In the genomic region with DNA sequence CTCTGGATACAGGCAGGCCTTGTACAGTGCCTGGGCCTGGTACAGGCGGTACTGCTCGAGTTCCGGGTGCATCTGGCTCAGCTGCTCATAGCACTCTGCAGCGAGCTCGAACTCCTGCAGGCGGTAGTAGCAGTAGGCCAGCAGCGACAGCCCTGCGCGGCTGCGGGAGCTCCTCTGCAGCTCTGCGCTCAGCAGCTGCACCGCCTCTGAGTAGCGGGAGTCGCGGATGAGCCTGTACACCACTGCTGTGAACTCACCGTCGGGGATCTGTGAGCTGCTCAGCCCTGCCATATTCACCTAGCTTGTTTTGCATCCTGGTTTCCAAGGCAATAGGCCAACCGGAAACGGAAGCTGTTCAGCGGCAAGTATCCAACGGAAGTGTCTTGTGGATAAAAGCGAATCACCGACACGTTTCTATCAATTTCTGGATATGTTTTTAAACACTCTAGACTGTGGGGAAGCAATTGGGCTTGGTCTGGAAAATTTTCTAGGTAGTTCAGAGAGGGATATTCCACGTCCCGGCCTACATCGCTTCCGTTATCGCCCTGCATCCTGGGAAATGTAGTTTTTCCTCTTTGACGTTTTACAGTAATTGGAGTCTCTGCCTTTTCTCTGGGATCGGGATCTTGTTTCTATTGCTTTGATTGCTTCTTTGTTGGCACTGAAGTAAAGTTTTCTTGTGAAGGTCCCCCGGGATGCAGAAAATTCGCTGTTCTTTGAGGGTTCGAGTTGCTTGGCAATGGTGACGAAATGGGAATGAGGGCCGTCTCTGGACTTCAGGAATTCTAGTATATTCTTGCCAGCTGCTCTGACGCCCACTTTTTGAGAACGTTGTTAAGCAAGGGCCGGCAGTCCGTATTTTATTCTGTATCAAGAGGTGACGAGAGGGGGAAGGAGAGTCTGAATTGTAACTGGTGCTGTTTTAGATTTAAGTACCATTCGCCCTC, we compare ENCODE assay signal across 8 mouse cellular contexts. TPM values are rescaled to one million over a fixed set of nuclear protein-coding genes. Genes with fewer than 3 reads are reported as not detected.
DNase-seq lines count a peak whose midpoint lies in the region; ATAC-seq and TF ChIP-seq lines count a peak whose summit lies in the region.

TSS of gene Ttc30b (minus strand) at position 469 of the 947 bp plus-strand sequence.

- H3K4me3 ChIP-seq in CH12.LX (replicated peaks in 1 of 3; ENCODE audit: low read depth in 2 of 3, low read length in 2 of 3, poor library complexity in 1 of 3), result peak within 1 kb of the TSS; percentile 53 to 64 (median 54)
- peak within 1 kb of the TSS; percentile 48 for H3K4me3 ChIP-seq in forebrain, embryonic 14.5 days (ENCODE audit: low read depth, low read length)
- peak within 1 kb of the TSS; percentile 66 for H3K4me3 ChIP-seq in liver, embryonic 15.5 days (replicated peaks)
- H3K4me3 ChIP-seq in neural tube, embryonic 11.5 days (ENCODE audit: low read depth, low read length), result peak within 1 kb of the TSS; percentile 49
- H3K4me3 ChIP-seq in stomach, postnatal 0 days (ENCODE audit: low read depth, low read length), result peak within 1 kb of the TSS; percentile 54

- peaks cover 0 to 9% of the 10 kb centered on the region in 2 experiments; a peak in 2 of 4 replicates for H3K4me1 ChIP-seq in CH12.LX (ENCODE audit: control insufficient read depth in 1 of 2, insufficient read depth in 2 of 2)
- no peaks in the 10 kb centered on the region for H3K4me1 ChIP-seq in forebrain, embryonic 14.5 days (ENCODE audit: control insufficient read depth, insufficient read depth, low read length)
- peaks cover 4% of the 10 kb centered on the region; the same call in 1 of the 2 replicates for H3K4me1 ChIP-seq in liver, embryonic 15.5 days (replicated peaks)
- no peaks in the 10 kb centered on the region for H3K4me1 ChIP-seq in neural tube, embryonic 11.5 days (ENCODE audit: control insufficient read depth, insufficient read depth, low read length)
- H3K4me1 ChIP-seq in stomach, postnatal 0 days (replicated peaks; ENCODE audit: control insufficient read depth, insufficient read depth), result no peaks in the 10 kb centered on the region

- TF ChIP-seq EP300 in CH12.LX (IDR thresholded peaks at IDR 0.05; ENCODE audit: low read length), result no peak
- no peak for TF ChIP-seq EP300 in stomach, postnatal 0 days (optimal IDR thresholded peaks at IDR 0.05)

- in situ Hi-C loops in CH12.LX (cut with MboI; ENCODE audit: low pct_ligation_motif_present, low pct_unique_long_range_greater_than_20kb, low sequenced_read_pairs), result no loop called here

- no peak within 1 kb of the TSS for H3K27ac ChIP-seq in CH12.LX (ENCODE audit: insufficient read depth, low read depth)
- H3K27ac ChIP-seq in forebrain, embryonic 14.5 days (ENCODE audit: low read depth, low read length), result peak within 1 kb of the TSS; percentile 78
- H3K27ac ChIP-seq in liver, embryonic 15.5 days (replicated peaks), result no peak within 1 kb of the TSS
- H3K27ac ChIP-seq in neural tube, embryonic 11.5 days (ENCODE audit: low read depth, low read length), result 0 out of 2 replicates have a peak within 1 kb of the TSS, but pooled peaks have one; percentile 44
- peak within 1 kb of the TSS; percentile 79 for H3K27ac ChIP-seq in stomach, postnatal 0 days (replicated peaks)

- H3K27me3 ChIP-seq in CH12.LX (replicated peaks), result no peaks in the 10 kb centered on the region
- H3K27me3 ChIP-seq in forebrain, embryonic 14.5 days (replicated peaks; ENCODE audit: control insufficient read depth, insufficient read depth, low read length), result no peaks in the 10 kb centered on the region
- H3K27me3 ChIP-seq in liver, embryonic 15.5 days, result no peaks in the 10 kb centered on the region
- H3K27me3 ChIP-seq in neural tube, embryonic 11.5 days (ENCODE audit: control insufficient read depth, insufficient read depth, low read length), result no peaks in the 10 kb centered on the region
- no peaks in the 10 kb centered on the region for H3K27me3 ChIP-seq in stomach, postnatal 0 days (ENCODE audit: control insufficient read depth, insufficient read depth, low read length)

- no peak within 1 kb of the TSS for H3K9ac ChIP-seq in CH12.LX (ENCODE audit: insufficient read depth, low read depth)
- H3K9ac ChIP-seq in forebrain, embryonic 14.5 days (ENCODE audit: low read length), result peak within 1 kb of the TSS; percentile 68
- H3K9ac ChIP-seq in liver, embryonic 15.5 days, result peak within 1 kb of the TSS; percentile 35
- H3K9ac ChIP-seq in neural tube, embryonic 11.5 days (ENCODE audit: low read length), result peak within 1 kb of the TSS; percentile 71
- peak within 1 kb of the TSS; percentile 56 for H3K9ac ChIP-seq in stomach, postnatal 0 days (ENCODE audit: low read length)

- intact Hi-C loops in heart, postnatal 10 days (cut with DNase I), result no loop called here

- no peak for TF ChIP-seq POLR2A in CH12.LX (IDR thresholded peaks at IDR 0.05; ENCODE audit: low read depth, low read length)

- no peak for TF ChIP-seq CTCF in CH12.LX (conservative IDR thresholded peaks at IDR 0.05 in 1 of 2, IDR thresholded peaks at IDR 0.05 in 1 of 2; ENCODE audit: low read depth in 2 of 2, low read length in 2 of 2)
- no peak for TF ChIP-seq CTCF in stomach, postnatal 0 days (IDR thresholded peaks at IDR 0.05; ENCODE audit: low read depth)

- WGBS in forebrain, embryonic 14.5 days, result 4% methylated on average over 33 of the region's 42 CpGs
- 5% methylated on average over 42 of the region's 42 CpGs for WGBS in liver, embryonic 15.5 days (ENCODE audit: insufficient replicate concordance)
- WGBS in neural tube, embryonic 11.5 days, result 5% methylated on average over 35 of the region's 42 CpGs
- WGBS in stomach, postnatal 0 days, result 4% methylated on average over 34 of the region's 42 CpGs

- H3K9me3 ChIP-seq in CH12.LX (replicated peaks; ENCODE audit: low read length), result no peaks in the 10 kb centered on the region
- no peaks in the 10 kb centered on the region for H3K9me3 ChIP-seq in forebrain, embryonic 14.5 days (replicated peaks; ENCODE audit: control insufficient read depth, low read length)
- no peaks in the 10 kb centered on the region for H3K9me3 ChIP-seq in liver, embryonic 15.5 days (replicated peaks)
- no peaks in the 10 kb centered on the region for H3K9me3 ChIP-seq in neural tube, embryonic 11.5 days (ENCODE audit: control insufficient read depth, low read length)
- no peaks in the 10 kb centered on the region for H3K9me3 ChIP-seq in stomach, postnatal 0 days (ENCODE audit: control insufficient read depth, low read length)

- TF ChIP-seq RAD21 in CH12.LX (IDR thresholded peaks at IDR 0.05; ENCODE audit: low read depth, low read length), result no peak

- peak; percentile 81 for DNase-seq in CH12.LX (ENCODE audit: extremely low read depth)
- peak; percentile 92 for DNase-seq in forebrain, embryonic 14.5 days (ENCODE audit: low spot score)
- peak; percentile 89 to 93 for DNase-seq in heart, postnatal 10 days
- peak; percentile 81 to 86 for DNase-seq in kidney, postnatal 4 days
- peak; percentile 77 for DNase-seq in neural tube, embryonic 11.5 days (ENCODE audit: low spot score)
- DNase-seq in stomach, postnatal 0 days (ENCODE audit: low spot score), result peak; percentile 85

- dilution Hi-C loops in CH12.LX (cut with MboI; ENCODE audit: extremely low pct_ligation_motif_present, extremely low pct_unique_long_range_greater_than_20kb, low sequenced_read_pairs), result no loop called here

- no peaks in the 10 kb centered on the region for H3K36me3 ChIP-seq in CH12.LX (replicated peaks in 1 of 2; ENCODE audit: control insufficient read depth in 1 of 2, insufficient read depth in 1 of 2, low read length in 1 of 2)
- H3K36me3 ChIP-seq in forebrain, embryonic 14.5 days (ENCODE audit: control insufficient read depth, insufficient read depth, low read length), result no peaks in the 10 kb centered on the region
- no peaks in the 10 kb centered on the region for H3K36me3 ChIP-seq in liver, embryonic 15.5 days (replicated peaks)
- no peaks in the 10 kb centered on the region for H3K36me3 ChIP-seq in neural tube, embryonic 11.5 days (ENCODE audit: control insufficient read depth, insufficient read depth, low read length)
- H3K36me3 ChIP-seq in stomach, postnatal 0 days (ENCODE audit: control insufficient read depth, insufficient read depth, low read length), result no peaks in the 10 kb centered on the region

- no peak within 1 kb of the TSS for H3K4me2 ChIP-seq in CH12.LX (ENCODE audit: insufficient read depth, low read depth, poor library complexity, severe bottlenecking)
- peak within 1 kb of the TSS; percentile 71 for H3K4me2 ChIP-seq in forebrain, embryonic 14.5 days (ENCODE audit: low read length)
- H3K4me2 ChIP-seq in liver, embryonic 15.5 days, result peak within 1 kb of the TSS; percentile 64
- H3K4me2 ChIP-seq in neural tube, embryonic 11.5 days (ENCODE audit: low read depth), result peak within 1 kb of the TSS; percentile 59
- peak within 1 kb of the TSS; percentile 62 for H3K4me2 ChIP-seq in stomach, postnatal 0 days (replicated peaks; ENCODE audit: low read depth)

- ATAC-seq in cerebellum, adult (ENCODE audit: insufficient number of reproducible peaks, low FRiP score, low TSS enrichment), result peak; percentile 89
- peak; percentile 95 for ATAC-seq in forebrain, embryonic 14.5 days
- peak; percentile 74 for ATAC-seq in liver, embryonic 15.5 days (ENCODE audit: insufficient read depth)
- peak; percentile 82 for ATAC-seq in neural tube, embryonic 11.5 days (ENCODE audit: insufficient read depth, low FRiP score, low TSS enrichment)
- peak; percentile 87 for ATAC-seq in stomach, postnatal 0 days (ENCODE audit: low FRiP score, low TSS enrichment)

- no peaks in the 10 kb centered on the region for H3K79me2 ChIP-seq in CH12.LX (replicated peaks; ENCODE audit: control insufficient read depth, extremely low read depth, insufficient read depth, poor library complexity, severe bottlenecking)

TF ChIP-seq in CH12.LX, 34 proteins besides CTCF, POLR2A, EP300 and RAD21 (continues in another document):
- TF ChIP-seq MAX (IDR thresholded peaks at IDR 0.05; ENCODE audit: low read length) (no peak), GABPA (IDR thresholded peaks at IDR 0.05; ENCODE audit: insufficient replicate concordance, low read depth, low read length) (no peak), MYC (IDR thresholded peaks at IDR 0.05; ENCODE audit: low read depth, low read length) (no peak), SMC3 (IDR thresholded peaks at IDR 0.05; ENCODE audit: low read depth, low read length) (no peak), NRF1 (IDR thresholded peaks at IDR 0.05; ENCODE audit: low read depth, low read length) (no peak), MXI1 (IDR thresholded peaks at IDR 0.05; ENCODE audit: low read depth, low read length) (no peak), NELFE (IDR thresholded peaks at IDR 0.05; ENCODE audit: low read depth, low read length) (no peak), TCF12 (IDR thresholded peaks at IDR 0.05; ENCODE audit: low read depth, low read length) (no peak)

RNA-seq across cellular contexts. Expression of gene Ttc30b, which starts in this region (rescaled TPM):
- total RNA-seq in CH12.LX (2012; rRNA removed), result 0.59 and 0.80 TPM in 2 replicates
- total RNA-seq in CH12.LX (2014; rRNA removed), result 2.6 and 3.1 TPM in 2 replicates
- polyA plus RNA-seq in CH12.LX (2012; ENCODE audit: insufficient read length, low read depth), result 1.2 and 1.5 TPM in 2 replicates
- 20.8 and 21.6 TPM in 2 replicates for polyA plus RNA-seq in forebrain, embryonic 14.5 days (2014; fragmentation: Nextera tagmentation; extraction: Ambion mirVana)
- 10 to 100 TPM; 13.6 to 14.9 TPM for total RNA-seq in heart, postnatal 10 days (2021)
- 0.94 and 1.0 TPM in 2 replicates for polyA plus RNA-seq in liver, embryonic 15.5 days (2015; fragmentation: Nextera tagmentation; extraction: Ambion mirVana)
- 7.4 and 8.4 TPM in 2 replicates for polyA plus RNA-seq in neural tube, embryonic 11.5 days (2014; fragmentation: Nextera tagmentation; extraction: Ambion mirVana)
- polyA plus RNA-seq in stomach, postnatal 0 days (2015; fragmentation: Nextera tagmentation; extraction: Ambion mirVana), result 10.3 and 10.6 TPM in 2 replicates

Comparison
In these comparisons a context has a peak if more than half of its experiments do, and no peak if none do; other contexts are left out.
1. H3K27ac ChIP-seq: peak in forebrain, embryonic 14.5 days (single experiment), neural tube, embryonic 11.5 days (single experiment) and stomach, postnatal 0 days (single experiment); none in CH12.LX (single experiment) and liver, embryonic 15.5 days (single experiment).
2. Peak in every context shown above with its lines, with median percentiles within 50 percentile points of each other: DNase-seq, H3K4me3 ChIP-seq and ATAC-seq.